Mouse (Mus musculus) spleen, postnatal 0 days (tissue): ENCODE measurements around the gene Nek6. TPM values are rescaled to one million over a fixed set of nuclear protein-coding genes. Genes with fewer than 3 reads are reported as not detected.

Experiments
- polyA plus RNA-seq: library from polyadenylated mRNA; unstranded; fragments of >200 nt; fragmentation: Nextera tagmentation; extraction: Ambion mirVana; gene quantifications from 2 replicates; pipeline ENCODE4 v1.2.1, GENCODE M21; 2015

The Nek6 gene
- 18.1 and 20.6 TPM in 2 replicates for polyA plus RNA-seq

GRCm38 (mm10) chr2:38511487-38512307, at the start of gene Nek6:
TSS of gene Nek6 (plus strand) at chr2:38511643.

GRCm38 (mm10) chr2:38643625-38644427, 132.4 kb downstream of the Nek6 start, which contains the start of gene Psmb7:
TSS of gene Psmb7 (minus strand) at chr2:38644087.

Other genes starting within 250 kb of the Nek6 start
- 5.6 and 7.0 TPM in 2 replicates for gene Dennd1a, start 224.3 kb upstream of the Nek6 start, polyA plus RNA-seq
- gene Lhx2, start 172.4 kb upstream of the Nek6 start, polyA plus RNA-seq: not detected in 2 replicates
- 139 and 154 TPM in 2 replicates for gene Psmb7, start 132.4 kb downstream of the Nek6 start, polyA plus RNA-seq
- gene Nr5a1, start 202.9 kb downstream of the Nek6 start, polyA plus RNA-seq: 8.0 and 11.8 TPM in 2 replicates